Mouse (Mus musculus) thymus, adult 18-20 months (tissue): ENCODE data around the gene Nprl2.

Source experiments
- DNase-seq, 2 experiments: peaks; one replicate each; pipeline ENCODE4 v3.0.0; 2022; ENCODE audit warnings: mixed read lengths in 2 of 2

Nprl2 gene

GRCm38 (mm10) chr9:107541474-107542351, at the start of gene Nprl2, which contains the start of gene Cyb561d2:
Gene Nprl2, plus strand, starts transcription at chr9:107542226.
Gene Cyb561d2, minus strand, starts transcription at chr9:107542193.
- peak; percentile 94 to 95 for DNase-seq

GRCm38 (mm10) chr9:107493511-107493910, 48.5 kb upstream of the Nprl2 start:
- DNase-seq: no peak

- DNase-seq: no peak
These were observed 47.8 kb upstream of the Nprl2 start for GRCm38 (mm10) chr9:107494238-107494637.

- DNase-seq: no peak
These were observed 45.7 kb upstream of the Nprl2 start for GRCm38 (mm10) chr9:107496359-107496758.

- no peak for DNase-seq
These were observed 41.2 kb upstream of the Nprl2 start for GRCm38 (mm10) chr9:107500708-107501286.

- DNase-seq: no peak
These were observed 39.7 kb upstream of the Nprl2 start for GRCm38 (mm10) chr9:107502131-107502846.

GRCm38 (mm10) chr9:107504662-107505537, 37.1 kb upstream of the Nprl2 start:
- DNase-seq: no peak

GRCm38 (mm10) chr9:107508266-107508665, 33.8 kb upstream of the Nprl2 start:
- DNase-seq: no peak

- no peak for DNase-seq
These were observed 31.5 kb upstream of the Nprl2 start for GRCm38 (mm10) chr9:107510384-107511100.

GRCm38 (mm10) chr9:107511436-107511835, 30.6 kb upstream of the Nprl2 start:
- no peak for DNase-seq

- DNase-seq: no peak
These were observed 29.7 kb upstream of the Nprl2 start for GRCm38 (mm10) chr9:107512326-107512725.

- peak; percentile 44 to 60 for DNase-seq
These were observed 27.6 kb upstream of the Nprl2 start for GRCm38 (mm10) chr9:107514303-107514955.

- DNase-seq: no peak
These were observed 21.7 kb upstream of the Nprl2 start for GRCm38 (mm10) chr9:107520331-107520730.

- peak; percentile 54 to 66 for DNase-seq
These were observed 20.8 kb upstream of the Nprl2 start for GRCm38 (mm10) chr9:107521190-107521589.

- DNase-seq: peak in 1 of 2 experiments; percentile 51
These were observed 20.2 kb upstream of the Nprl2 start for GRCm38 (mm10) chr9:107521711-107522399.

- no peak for DNase-seq
These were observed 19.7 kb upstream of the Nprl2 start for GRCm38 (mm10) chr9:107522400-107522711.

GRCm38 (mm10) chr9:107526198-107527026, 15.6 kb upstream of the Nprl2 start:
- DNase-seq: peak; percentile 58 to 65

- peak; percentile 90 to 93 for DNase-seq
These were observed 8.1 kb upstream of the Nprl2 start, which contains the start of gene Tmem115 for GRCm38 (mm10) chr9:107533791-107534407. Gene Tmem115, plus strand, starts transcription at chr9:107533945.
